Mouse (Mus musculus) embryo, embryonic 10 days (tissue): ENCODE measurements at regions not wholly inside any gene's neighbourhood (a gene's known extent, or its start where the extent isn't known, plus 50 kb on each side); places are given as distances from the start of the nearest gene placed in this dataset.

Source experiments
- DNase-seq: peaks from one replicate; pipeline ENCODE4 v3.0.0-alpha.2; 2015; ENCODE audit warnings: low spot score

GRCm38 (mm10) chr1:82042527-82042926, 190.4 kb upstream of the Gm9747 start:
- no peak for DNase-seq

GRCm38 (mm10) chr1:82066291-82066690, 166.6 kb upstream of the Gm9747 start:
- DNase-seq, result no peak

- no peak for DNase-seq
Observed at GRCm38 (mm10) chr1:82068571-82068970, 164.3 kb upstream of the Gm9747 start.

GRCm38 (mm10) chr1:82070181-82071109, 162.5 kb upstream of the Gm9747 start:
- no peak for DNase-seq

- peak; percentile 21 for DNase-seq
Observed at GRCm38 (mm10) chr1:82089136-82089839, 143.6 kb upstream of the Gm9747 start.

DNA sequence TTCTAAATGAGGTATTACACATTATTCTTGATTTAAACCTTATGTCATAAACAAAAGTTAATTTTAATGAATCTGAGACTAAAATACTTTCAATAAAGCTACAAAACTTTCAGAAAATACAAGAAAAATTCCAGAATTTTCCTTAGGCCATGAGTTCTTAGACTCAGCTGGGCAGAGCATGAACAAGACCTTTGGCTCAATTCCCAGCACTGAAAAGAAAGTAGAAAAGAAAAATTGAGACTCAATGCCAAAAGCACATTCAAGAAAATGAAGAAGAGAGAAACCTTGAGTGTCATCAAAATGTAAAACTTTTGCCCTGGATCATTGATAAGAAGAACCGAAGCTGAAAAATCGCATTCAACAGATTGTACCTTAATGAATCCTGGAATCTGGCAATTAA, 137.8 kb upstream of the Gm9747 start:
- DNase-seq, result no peak

DNA sequence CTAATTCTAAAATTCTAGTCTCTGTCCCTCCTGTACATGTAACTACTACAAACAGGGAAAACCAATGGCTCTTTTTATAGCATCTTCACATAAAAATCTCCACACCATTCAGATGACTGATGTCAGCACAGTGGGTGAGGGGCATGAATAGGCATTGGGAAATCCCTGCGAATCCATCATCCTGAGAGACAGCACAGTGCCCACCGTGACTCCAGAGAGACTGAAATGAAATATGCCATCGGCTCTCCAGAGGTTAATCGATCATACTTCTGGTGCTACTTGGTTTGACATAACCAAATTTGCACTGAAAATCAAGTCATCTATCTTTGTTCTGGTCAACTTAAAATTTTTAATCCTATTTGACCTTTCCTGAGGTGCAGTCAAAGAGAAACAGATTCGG, 126.2 kb upstream of the Gm9747 start:
- peak; percentile 50 for DNase-seq

DNA sequence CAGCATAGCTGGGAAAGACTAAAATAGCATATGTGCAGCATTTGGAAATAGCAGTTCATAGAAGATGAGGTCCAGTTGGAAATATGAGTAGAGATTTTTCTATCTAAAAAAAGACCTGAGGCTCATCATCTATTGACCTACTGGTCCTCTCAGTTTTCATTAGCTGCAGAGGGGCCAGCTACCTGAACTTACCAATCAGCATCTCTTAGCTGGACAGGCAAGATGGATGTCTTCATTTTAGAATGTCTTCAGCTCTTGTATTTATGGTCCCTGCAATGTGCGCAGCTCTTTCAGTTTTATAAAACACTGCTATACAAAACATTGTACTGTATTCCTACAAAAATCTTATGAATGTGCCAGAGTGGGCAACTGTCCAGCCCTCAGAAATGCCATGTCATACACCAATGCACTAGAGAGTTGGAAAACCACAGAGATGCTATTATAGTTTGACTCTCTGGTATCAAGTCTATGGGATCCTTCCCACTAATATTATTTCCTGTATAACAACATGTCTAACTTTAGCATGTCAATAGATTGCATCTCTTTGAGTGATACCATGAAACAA, 122.8 kb upstream of the Gm9747 start:
- DNase-seq, result no peak

GRCm38 (mm10) chr1:82112401-82112800, 120.5 kb upstream of the Gm9747 start:
- peak; percentile 62 for DNase-seq

DNA sequence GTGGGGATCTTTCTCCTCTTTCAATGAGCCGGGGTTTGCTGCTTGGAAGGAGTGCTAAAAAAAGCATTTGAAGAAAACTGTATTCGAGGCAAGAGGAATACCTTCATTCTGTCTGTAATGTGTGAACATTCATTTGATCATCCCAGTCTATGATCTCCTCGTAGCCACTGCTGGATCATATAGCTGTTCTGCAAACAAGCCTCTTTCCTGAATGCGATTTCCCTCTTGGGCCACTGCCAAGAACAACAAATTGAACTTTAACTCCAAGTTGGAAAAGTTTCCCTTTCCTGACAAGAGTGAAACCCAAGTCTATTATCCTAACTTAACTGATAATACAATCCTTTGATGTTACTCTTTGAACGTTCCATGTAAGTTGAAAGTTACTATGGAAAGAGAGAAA, 108.4 kb upstream of the Gm9747 start:
- DNase-seq, result no peak

GRCm38 (mm10) chr1:82129700-82130275, 103.1 kb upstream of the Gm9747 start:
- no peak for DNase-seq

DNA sequence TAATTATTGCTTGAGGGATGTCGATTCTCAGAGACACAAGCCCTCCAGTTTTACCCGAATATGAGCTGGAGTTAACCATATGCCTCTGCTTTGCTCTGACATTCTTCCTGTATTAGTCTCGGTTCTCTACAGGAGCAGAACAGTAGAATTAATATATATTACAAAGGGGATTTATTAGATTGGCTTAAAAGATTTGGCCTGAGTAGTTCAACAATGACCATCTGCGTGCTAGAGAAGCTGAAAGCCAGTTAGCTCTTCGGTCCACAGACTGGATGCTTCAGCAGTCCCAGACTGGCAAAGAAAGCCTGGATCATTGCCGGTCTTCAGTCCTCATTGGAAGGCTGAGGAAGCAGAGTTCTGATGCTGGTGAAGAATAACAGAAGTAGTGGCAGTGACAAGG, 100.4 kb upstream of the Gm9747 start:
- DNase-seq, result no peak

DNA sequence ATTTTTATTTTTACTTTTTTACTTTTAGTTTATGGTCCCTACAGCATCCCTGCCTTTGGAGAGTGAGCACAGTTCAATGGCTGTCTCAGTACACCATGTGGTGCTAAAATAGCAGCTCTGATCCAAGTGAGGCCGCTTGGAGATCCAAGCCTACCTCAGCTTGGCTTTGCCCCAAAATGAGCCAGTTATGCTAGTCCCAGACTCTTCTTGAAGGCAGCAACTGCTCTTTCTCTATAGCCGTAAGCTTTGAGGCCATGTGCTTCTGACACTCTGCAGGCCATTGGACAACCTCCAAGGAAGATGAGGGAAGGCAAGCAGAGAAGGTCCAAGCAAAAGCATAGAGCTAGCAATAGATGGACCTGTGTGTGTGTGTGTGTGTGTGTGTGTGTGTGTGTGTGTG, 98.0 kb upstream of the Gm9747 start:
- no peak for DNase-seq

- DNase-seq, result no peak
Observed at GRCm38 (mm10) chr1:82135761-82136331, 97.1 kb upstream of the Gm9747 start.

- DNase-seq, result no peak
Observed at GRCm38 (mm10) chr1:82145256-82145655, 87.7 kb upstream of the Gm9747 start.

DNA sequence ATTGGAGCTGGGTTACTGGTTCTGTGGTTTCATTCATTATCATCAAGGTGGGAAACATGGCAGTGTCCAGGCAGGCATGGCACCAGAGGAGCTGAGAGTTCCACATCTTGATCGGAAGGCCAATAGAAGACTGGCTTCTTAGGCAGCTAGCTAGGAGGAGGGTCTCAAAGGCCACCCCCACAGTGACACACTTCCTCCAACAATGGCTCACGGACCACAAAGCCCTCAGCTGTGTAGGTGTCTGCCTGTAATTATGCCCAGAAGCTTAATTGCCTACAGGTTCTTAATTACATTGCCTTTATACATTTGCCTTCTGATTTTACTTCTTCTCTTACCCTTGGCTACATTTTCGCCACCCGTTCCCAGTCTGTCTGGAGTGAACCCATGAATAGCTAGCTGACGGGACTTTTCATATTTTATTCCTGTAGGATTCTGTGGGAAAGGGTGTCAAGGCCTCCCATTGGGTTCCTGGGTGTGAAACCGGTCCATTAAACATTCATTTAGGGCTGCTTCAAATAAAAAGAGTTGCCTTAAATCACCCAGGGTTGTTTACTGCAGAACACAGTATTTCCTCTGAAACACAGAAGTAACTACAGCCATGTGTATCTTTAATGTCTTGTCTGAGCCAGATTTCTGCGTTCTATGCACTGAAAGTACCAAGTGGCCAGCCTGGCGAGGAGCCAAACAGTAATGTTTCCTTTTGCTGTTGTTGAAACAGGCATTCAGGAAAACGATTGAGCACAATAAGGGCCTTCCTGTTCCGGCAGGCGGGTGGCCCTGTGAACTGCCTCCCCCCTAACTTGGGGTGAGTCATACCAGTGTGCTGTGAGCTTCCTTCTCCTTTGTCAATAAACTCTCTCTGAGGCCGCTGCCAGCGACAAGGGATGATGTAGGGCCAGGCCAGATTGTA, 82.4 kb upstream of the Gm9747 start:
- peak; percentile 44 for DNase-seq

DNA sequence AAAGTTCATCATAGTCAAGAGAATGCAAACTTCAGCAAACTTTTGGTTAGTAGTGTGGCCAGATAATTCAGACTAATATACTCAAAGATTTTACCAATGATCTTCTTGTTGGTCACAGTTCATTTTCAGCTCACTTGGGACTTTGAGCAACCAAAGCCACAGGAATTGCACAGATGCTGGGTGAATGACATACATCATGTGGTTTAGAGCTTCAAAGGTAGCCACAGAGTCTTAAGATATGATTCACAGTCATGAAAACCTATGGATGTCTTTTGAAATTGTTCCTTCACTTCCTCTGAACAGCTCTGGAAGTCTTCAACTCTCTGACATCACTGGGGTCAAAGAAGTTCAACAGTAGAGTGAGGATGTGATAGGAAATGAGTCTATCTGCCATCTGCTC, 77.0 kb upstream of the Gm9747 start:
- no peak for DNase-seq

DNA sequence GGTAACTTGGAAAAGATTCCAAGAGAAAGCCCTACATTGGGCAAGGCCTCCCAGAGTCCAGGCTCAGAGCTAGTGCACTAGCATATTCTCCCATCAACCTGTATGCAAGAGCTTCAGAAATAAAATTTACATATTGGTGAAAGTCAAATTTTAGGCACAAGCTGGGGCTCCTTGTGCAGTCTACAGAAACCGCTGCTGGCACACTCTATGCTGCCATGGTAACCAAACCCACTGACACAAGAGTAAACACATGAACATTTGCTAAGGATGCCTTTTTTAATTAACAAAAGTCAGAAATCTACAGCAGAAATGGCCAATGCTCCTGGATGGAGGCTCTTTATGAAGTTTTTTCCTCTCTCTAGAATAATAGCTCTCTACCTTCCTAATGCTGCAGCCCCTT, 75.9 kb upstream of the Gm9747 start:
- DNase-seq, result no peak

GRCm38 (mm10) chr1:82158466-82158865, 74.4 kb upstream of the Gm9747 start:
- no peak for DNase-seq

DNA sequence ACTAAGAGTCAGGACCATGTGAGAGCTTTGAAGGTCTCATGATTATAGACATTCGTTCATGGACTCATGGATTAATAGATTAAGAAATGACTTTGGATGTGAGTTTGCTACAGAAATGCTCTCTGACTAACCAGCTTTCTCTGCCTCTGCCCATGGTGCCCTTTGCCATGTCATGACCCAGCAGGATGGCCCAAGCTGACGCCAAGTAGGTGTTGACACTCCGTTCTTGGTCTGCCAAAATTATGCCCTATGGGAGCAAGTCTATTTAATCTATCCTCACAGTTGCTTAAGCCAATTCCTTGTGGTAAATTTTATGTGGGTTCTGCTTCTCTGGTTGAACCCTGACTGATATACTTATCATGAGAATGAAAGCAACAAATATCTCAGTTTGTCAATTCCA, 73.7 kb upstream of the Gm9747 start:
- no peak for DNase-seq

DNA sequence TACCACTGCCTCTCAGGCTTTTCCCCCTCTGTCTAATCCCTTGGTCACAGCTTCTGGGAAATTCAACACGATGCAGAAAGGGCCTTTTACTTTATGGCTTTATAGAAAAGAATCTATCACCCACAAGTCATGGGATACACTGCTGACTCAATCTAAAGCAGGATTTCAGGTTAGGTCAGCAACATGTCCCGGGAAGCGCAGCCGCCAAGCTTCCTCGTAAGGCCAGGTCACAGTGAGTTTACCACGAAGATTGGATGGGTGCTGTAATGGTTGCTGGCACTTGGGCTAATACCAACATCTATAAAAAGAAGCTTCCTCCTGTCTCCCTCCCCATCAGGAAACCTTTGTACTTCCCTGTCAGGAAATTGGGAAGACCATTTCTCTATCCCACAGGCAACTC, 70.0 kb upstream of the Gm9747 start:
- DNase-seq, result no peak
